Mouse (Mus musculus): Measurements from ENCODE around the gene Lifr. TPM values are rescaled to one million over a fixed set of nuclear protein-coding genes. Genes with fewer than 3 reads are reported as not detected.
A peak's percentile ranks its signal among the peaks of the same experiment; 100 is the strongest.

The Lifr gene
- polyA plus RNA-seq, 1 experiment = 27.8 TPM

GRCm38 (mm10) chr15:7216581-7217272 is 126.3 kb downstream of the Lifr start:
- 32% methylated on average over 9 of the region's 9 CpGs for WGBS
- H3K27ac ChIP-seq (ENCODE audit: insufficient read depth, low read length) = no peak overlapping the region
- DNase-seq (ENCODE audit: low read depth in 1 of 2, low spot score in 2 of 2) = peak; percentile 72 to 82
- TF ChIP-seq CTCF (IDR thresholded peaks at IDR 0.05; ENCODE audit: extremely low read depth, insufficient read depth, insufficient read length, insufficient replicate concordance) (no peak), POLR2A (IDR thresholded peaks at IDR 0.05; ENCODE audit: low read depth, low read length) (no peak)
- H3K27me3 ChIP-seq (ENCODE audit: control insufficient read depth, insufficient read depth, low read length) = peaks cover 5% of the 10 kb centered on the region; the same call in 1 of the 2 replicates
- H3K36me3 ChIP-seq (ENCODE audit: control insufficient read depth, insufficient read depth, low read length) = no peaks in the 10 kb centered on the region
- no peak overlapping the region for H3K4me3 ChIP-seq (ENCODE audit: extremely low read depth, insufficient read depth, insufficient read length)
- peaks cover 2% of the 10 kb centered on the region; the same call in 1 of the 2 replicates for H3K4me1 ChIP-seq (ENCODE audit: control insufficient read depth, insufficient read depth, insufficient read length)

GRCm38 (mm10) chr15:7217273-7217598 is 126.8 kb downstream of the Lifr start:
- 32% methylated on average over 6 of the region's 6 CpGs for WGBS
- Histone ChIP-seq H3K36me3 (ENCODE audit: control insufficient read depth, insufficient read depth, low read length) (no peaks in the 10 kb centered on the region), H3K27ac (ENCODE audit: insufficient read depth, low read length) (no peak overlapping the region), H3K4me3 (ENCODE audit: extremely low read depth, insufficient read depth, insufficient read length) (no peak overlapping the region), H3K4me1 (ENCODE audit: control insufficient read depth, insufficient read depth, insufficient read length) (peaks cover 2% of the 10 kb centered on the region; the same call in 1 of the 2 replicates), H3K27me3 (ENCODE audit: control insufficient read depth, insufficient read depth, low read length) (peaks cover 5% of the 10 kb centered on the region)
- no peak for DNase-seq (ENCODE audit: low read depth in 1 of 2, low spot score in 2 of 2)
- TF ChIP-seq POLR2A (IDR thresholded peaks at IDR 0.05; ENCODE audit: low read depth, low read length) = no peak
- TF ChIP-seq CTCF (IDR thresholded peaks at IDR 0.05; ENCODE audit: extremely low read depth, insufficient read depth, insufficient read length, insufficient replicate concordance) = no peak

- Histone ChIP-seq H3K27me3 (ENCODE audit: control insufficient read depth, insufficient read depth, low read length) (peaks cover 3% of the 10 kb centered on the region), H3K36me3 (ENCODE audit: control insufficient read depth, insufficient read depth, low read length) (no peaks in the 10 kb centered on the region), H3K4me1 (ENCODE audit: control insufficient read depth, insufficient read depth, insufficient read length) (no peaks in the 10 kb centered on the region), H3K4me3 (ENCODE audit: extremely low read depth, insufficient read depth, insufficient read length) (no peak overlapping the region), H3K27ac (ENCODE audit: insufficient read depth, low read length) (no peak overlapping the region)
- no peak for DNase-seq (ENCODE audit: low read depth in 1 of 2, low spot score in 2 of 2)
- TF ChIP-seq POLR2A (IDR thresholded peaks at IDR 0.05; ENCODE audit: low read depth, low read length) (no peak), CTCF (IDR thresholded peaks at IDR 0.05; ENCODE audit: extremely low read depth, insufficient read depth, insufficient read length, insufficient replicate concordance) (no peak)
- 53% methylated on average over 11 of the region's 11 CpGs for WGBS
Observed at GRCm38 (mm10) chr15:7222809-7223208, 132.4 kb downstream of the Lifr start.

- H3K27ac ChIP-seq (ENCODE audit: insufficient read depth, low read length) = no peak overlapping the region
- WGBS = 77% methylated on average over 12 of the region's 12 CpGs
- peaks cover 3% of the 10 kb centered on the region for H3K27me3 ChIP-seq (ENCODE audit: control insufficient read depth, insufficient read depth, low read length)
- no peak for TF ChIP-seq CTCF (IDR thresholded peaks at IDR 0.05; ENCODE audit: extremely low read depth, insufficient read depth, insufficient read length, insufficient replicate concordance)
- no peak for TF ChIP-seq POLR2A (IDR thresholded peaks at IDR 0.05; ENCODE audit: low read depth, low read length)
- no peaks in the 10 kb centered on the region for H3K36me3 ChIP-seq (ENCODE audit: control insufficient read depth, insufficient read depth, low read length)
- H3K4me1 ChIP-seq (ENCODE audit: control insufficient read depth, insufficient read depth, insufficient read length) = no peaks in the 10 kb centered on the region
- H3K4me3 ChIP-seq (ENCODE audit: extremely low read depth, insufficient read depth, insufficient read length) = no peak overlapping the region
- DNase-seq (ENCODE audit: low read depth in 1 of 2, low spot score in 2 of 2) = no peak
Observed at GRCm38 (mm10) chr15:7224151-7224775, 133.8 kb downstream of the Lifr start.

- TF ChIP-seq CTCF (IDR thresholded peaks at IDR 0.05; ENCODE audit: extremely low read depth, insufficient read depth, insufficient read length, insufficient replicate concordance) (peak; percentile 95; the same call in 1 of the 2 replicates), POLR2A (IDR thresholded peaks at IDR 0.05; ENCODE audit: low read depth, low read length) (no peak)
- no peak overlapping the region for H3K4me3 ChIP-seq (ENCODE audit: extremely low read depth, insufficient read depth, insufficient read length)
- H3K4me1 ChIP-seq (ENCODE audit: control insufficient read depth, insufficient read depth, insufficient read length) = no peaks in the 10 kb centered on the region
- WGBS = 3% methylated on average over 5 of the region's 5 CpGs
- no peak overlapping the region for H3K27ac ChIP-seq (ENCODE audit: insufficient read depth, low read length)
- DNase-seq (ENCODE audit: low read depth in 1 of 2, low spot score in 2 of 2) = peak; percentile 38 to 70
- H3K27me3 ChIP-seq (ENCODE audit: control insufficient read depth, insufficient read depth, low read length) = peaks cover 3% of the 10 kb centered on the region
- no peaks in the 10 kb centered on the region for H3K36me3 ChIP-seq (ENCODE audit: control insufficient read depth, insufficient read depth, low read length)
Observed at GRCm38 (mm10) chr15:7226225-7226624, 135.8 kb downstream of the Lifr start.

DNA sequence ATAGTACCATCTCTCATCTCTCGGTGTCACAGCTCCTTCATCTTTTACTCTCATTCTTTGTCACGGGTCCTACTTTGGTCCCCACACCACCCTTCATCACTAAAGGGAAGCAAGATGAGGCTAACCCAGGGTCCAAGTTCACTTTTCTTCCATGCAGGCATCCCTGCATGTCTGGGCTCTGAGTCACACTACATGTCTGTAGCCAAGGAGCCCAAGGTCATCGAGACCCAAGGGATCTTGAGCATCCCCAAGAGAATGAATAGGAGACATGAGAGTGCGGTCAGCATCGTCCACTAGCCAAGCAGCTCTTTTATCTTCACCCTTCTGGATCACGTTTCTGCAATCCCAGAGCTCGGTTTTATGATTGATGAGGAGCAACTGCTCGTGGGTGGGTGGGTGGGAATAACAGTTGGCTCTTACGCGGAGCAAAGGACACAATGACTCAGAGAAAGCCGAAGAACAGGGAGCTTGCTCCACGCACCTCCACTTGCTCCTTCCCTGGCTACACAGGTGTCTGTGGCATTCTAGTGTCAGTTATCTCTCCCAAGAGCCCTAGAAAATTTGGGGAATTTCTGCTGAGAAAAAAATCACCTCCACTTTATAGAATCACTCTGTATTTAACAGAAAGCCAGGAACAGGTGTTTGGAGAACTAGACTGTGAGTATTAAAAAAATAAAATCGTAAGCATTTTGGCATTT is 143.1 kb downstream of the Lifr start:
- whole genome bisulfite sequencing = 86% methylated on average over 13 of the region's 13 CpGs
- TF ChIP-seq POLR2A (IDR thresholded peaks at IDR 0.05; ENCODE audit: low read depth, low read length) (no peak), CTCF (IDR thresholded peaks at IDR 0.05; ENCODE audit: extremely low read depth, insufficient read depth, insufficient read length, insufficient replicate concordance) (no peak)
- H3K27me3 ChIP-seq (ENCODE audit: control insufficient read depth, insufficient read depth, low read length) = no peaks in the 10 kb centered on the region; the same call in 1 of the 2 replicates
- DNase-seq (ENCODE audit: low read depth in 1 of 2, low spot score in 2 of 2) = no peak
- no peak overlapping the region for H3K27ac ChIP-seq (ENCODE audit: insufficient read depth, low read length)
- H3K36me3 ChIP-seq (ENCODE audit: control insufficient read depth, insufficient read depth, low read length) = no peaks in the 10 kb centered on the region
- H3K4me1 ChIP-seq (ENCODE audit: control insufficient read depth, insufficient read depth, insufficient read length) = no peaks in the 10 kb centered on the region
- no peak overlapping the region for H3K4me3 ChIP-seq (ENCODE audit: extremely low read depth, insufficient read depth, insufficient read length)

Data from spleen, adult 2 months (tissue).